Mouse (Mus musculus): ENCODE results near the gene Ptbp1. TPM values are rescaled to one million over a fixed set of nuclear protein-coding genes. Genes with fewer than 3 reads are reported as not detected.

Gene Ptbp1
- polyA plus RNA-seq (2014; fragmentation: Nextera tagmentation; extraction: Ambion mirVana), result 355 and 366 TPM in 2 replicates

- peak within 1 kb of the TSS; percentile 97 for H3K4me2 ChIP-seq
- WGBS, result under 1% methylated on average over 75 of the region's 75 CpGs
Observed at GRCm38 (mm10) chr10:79853860-79854795, at the start of gene Ptbp1. TSS of gene Ptbp1 (plus strand) at chr10:79854427.

GRCm38 (mm10) chr10:79805636-79806035 is 48.6 kb upstream of the Ptbp1 start:
- WGBS, result 43% methylated on average over 11 of the region's 11 CpGs
- ATAC-seq (ENCODE audit: insufficient read depth) (no peak), DNase-seq (no peak)
- Histone ChIP-seq H3K9ac (no peak overlapping the region), H3K36me3 (ENCODE audit: insufficient read depth) (peaks cover 12% of the 10 kb centered on the region), H3K4me1 (ENCODE audit: insufficient read depth) (peaks cover 13% of the 10 kb centered on the region), H3K4me2 (no peak overlapping the region), H3K27ac (ENCODE audit: low read depth) (no peak overlapping the region; the same call in 1 of the 2 replicates), H3K4me3 (ENCODE audit: low read depth, low read length) (no peak overlapping the region), H3K27me3 (ENCODE audit: insufficient read depth, low read length) (no peaks in the 10 kb centered on the region), H3K9me3 (ENCODE audit: low read depth, low read length) (no peaks in the 10 kb centered on the region)
- no peak for TF ChIP-seq CTCF (IDR thresholded peaks at IDR 0.05; ENCODE audit: low read depth)

More at GRCm38 (mm10) chr10:79853860-79854795, at the start of gene Ptbp1:
- Histone ChIP-seq H3K4me1 (ENCODE audit: insufficient read depth) (peaks cover 35% of the 10 kb centered on the region), H3K27me3 (ENCODE audit: insufficient read depth, low read length) (no peaks in the 10 kb centered on the region), H3K4me3 (ENCODE audit: low read depth, low read length) (peak within 1 kb of the TSS; percentile 99), H3K27ac (ENCODE audit: low read depth) (peak within 1 kb of the TSS; percentile 100), H3K36me3 (ENCODE audit: insufficient read depth) (peaks cover 38% of the 10 kb centered on the region), H3K9ac (peak within 1 kb of the TSS; percentile 99), H3K9me3 (ENCODE audit: low read depth, low read length) (no peaks in the 10 kb centered on the region)
- ATAC-seq (ENCODE audit: insufficient read depth), result peak; percentile 85
- no peak for TF ChIP-seq CTCF (IDR thresholded peaks at IDR 0.05; ENCODE audit: low read depth)
- peak; percentile 100 for DNase-seq

- ATAC-seq (ENCODE audit: insufficient read depth) (no peak), DNase-seq (no peak)
- Histone ChIP-seq H3K4me3 (ENCODE audit: low read depth, low read length) (no peak overlapping the region), H3K9me3 (ENCODE audit: low read depth, low read length) (no peaks in the 10 kb centered on the region), H3K27ac (ENCODE audit: low read depth) (no peak overlapping the region), H3K27me3 (ENCODE audit: insufficient read depth, low read length) (no peaks in the 10 kb centered on the region), H3K36me3 (ENCODE audit: insufficient read depth) (peaks cover 19% of the 10 kb centered on the region), H3K9ac (no peak overlapping the region), H3K4me1 (ENCODE audit: insufficient read depth) (peaks cover 13% of the 10 kb centered on the region), H3K4me2 (no peak overlapping the region)
- no peak for TF ChIP-seq CTCF (IDR thresholded peaks at IDR 0.05; ENCODE audit: low read depth)
- WGBS, result 83% methylated on average over 9 of the region's 9 CpGs
Observed at GRCm38 (mm10) chr10:79806331-79806730, 47.9 kb upstream of the Ptbp1 start.

- ATAC-seq (ENCODE audit: insufficient read depth) (no peak), DNase-seq (no peak)
- Histone ChIP-seq H3K27ac (ENCODE audit: low read depth) (peak overlapping the region; percentile 18; the same call in 1 of the 2 replicates), H3K4me2 (no peak overlapping the region), H3K36me3 (ENCODE audit: insufficient read depth) (peaks cover 23% of the 10 kb centered on the region), H3K9ac (no peak overlapping the region), H3K4me1 (ENCODE audit: insufficient read depth) (peaks cover 12% of the 10 kb centered on the region), H3K27me3 (ENCODE audit: insufficient read depth, low read length) (no peaks in the 10 kb centered on the region), H3K4me3 (ENCODE audit: low read depth, low read length) (no peak overlapping the region), H3K9me3 (ENCODE audit: low read depth, low read length) (no peaks in the 10 kb centered on the region)
- no peak for TF ChIP-seq CTCF (IDR thresholded peaks at IDR 0.05; ENCODE audit: low read depth)
- WGBS, result 73% methylated on average over 10 of the region's 10 CpGs
Observed at GRCm38 (mm10) chr10:79806972-79807371, 47.3 kb upstream of the Ptbp1 start.

GRCm38 (mm10) chr10:79807826-79808225 is 46.4 kb upstream of the Ptbp1 start:
- no peaks in the 10 kb centered on the region for H3K9me3 ChIP-seq (ENCODE audit: low read depth, low read length)
- H3K4me3 ChIP-seq (ENCODE audit: low read depth, low read length), result no peak overlapping the region
- H3K27me3 ChIP-seq (ENCODE audit: insufficient read depth, low read length), result no peaks in the 10 kb centered on the region
- H3K4me1 ChIP-seq (ENCODE audit: insufficient read depth), result peaks cover 4% of the 10 kb centered on the region
- H3K27ac ChIP-seq (ENCODE audit: low read depth), result peak overlapping the region; percentile 77; the same call in 1 of the 2 replicates
- peaks cover 26% of the 10 kb centered on the region for H3K36me3 ChIP-seq (ENCODE audit: insufficient read depth)
- ATAC-seq (ENCODE audit: insufficient read depth), result peak; percentile 15; the same call in 1 of the 2 replicates
- H3K9ac ChIP-seq, result no peak overlapping the region
- no peak for TF ChIP-seq CTCF (IDR thresholded peaks at IDR 0.05; ENCODE audit: low read depth)
- DNase-seq, result peak; percentile 41
- no peak overlapping the region for H3K4me2 ChIP-seq
- 66% methylated on average over 11 of the region's 11 CpGs for WGBS

- Histone ChIP-seq H3K9ac (no peak overlapping the region), H3K4me2 (no peak overlapping the region), H3K4me1 (ENCODE audit: insufficient read depth) (no peaks in the 10 kb centered on the region), H3K4me3 (ENCODE audit: low read depth, low read length) (no peak overlapping the region), H3K9me3 (ENCODE audit: low read depth, low read length) (no peaks in the 10 kb centered on the region), H3K27me3 (ENCODE audit: insufficient read depth, low read length) (no peaks in the 10 kb centered on the region), H3K27ac (ENCODE audit: low read depth) (peak overlapping the region; percentile 77), H3K36me3 (ENCODE audit: insufficient read depth) (peaks cover 26% of the 10 kb centered on the region)
- ATAC-seq (ENCODE audit: insufficient read depth), result no peak
- no peak for TF ChIP-seq CTCF (IDR thresholded peaks at IDR 0.05; ENCODE audit: low read depth)
- WGBS, result 76% methylated on average over 11 of the region's 11 CpGs
- DNase-seq, result peak; percentile 33
Observed at GRCm38 (mm10) chr10:79808728-79809127, 45.5 kb upstream of the Ptbp1 start.
